Mouse (Mus musculus): ENCODE measurements around the gene Nhp2. TPM values are rescaled to one million over a fixed set of nuclear protein-coding genes. Genes with fewer than 3 reads are reported as not detected.
"Not testable (repeated sequence)": the region's sequence is repeated elsewhere in the genome, so short reads cannot be mapped to it uniquely, and the experiment has no call there.

Gene Nhp2
- total and polyA plus RNA-seq, 2 experiments from 2014 or later = 43.9 to 105 TPM

DNA sequence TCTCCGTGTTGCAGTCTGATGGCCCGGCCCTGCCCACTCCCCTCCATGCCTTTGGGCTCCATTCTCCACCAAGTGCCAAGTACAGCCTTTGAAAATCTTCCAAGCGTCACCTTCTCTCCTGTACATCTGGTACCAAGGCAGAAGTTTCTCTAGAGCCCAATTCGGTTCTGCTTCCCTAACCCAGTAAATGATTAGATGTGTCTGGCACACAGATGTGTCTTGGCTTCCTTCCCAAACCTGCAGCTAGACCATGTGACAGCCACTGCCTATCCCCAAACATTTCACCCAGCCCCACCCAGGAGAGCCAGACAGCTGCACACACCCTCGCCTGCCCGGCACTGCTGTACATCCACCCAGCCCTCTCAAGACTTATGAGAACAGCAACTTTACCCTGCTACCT, 39.2 kb downstream of the Nhp2 start:
- ATAC-seq (peak; percentile 52), DNase-seq (ENCODE audit: low spot score) (peak; percentile 64)
- Histone ChIP-seq H3K36me3 (ENCODE audit: insufficient read depth, low read length) (no peaks in the 10 kb centered on the region), H3K27ac (no peak overlapping the region), H3K9me3 (ENCODE audit: low read length) (no peaks in the 10 kb centered on the region), H3K9ac (replicated peaks; ENCODE audit: low read length) (no peak overlapping the region), H3K27me3 (ENCODE audit: insufficient read depth, low read length) (no peaks in the 10 kb centered on the region), H3K4me2 (ENCODE audit: low read depth, low read length) (no peak overlapping the region), H3K4me3 (ENCODE audit: low read length) (no peak overlapping the region), H3K4me1 (ENCODE audit: insufficient read depth, low read length) (no peaks in the 10 kb centered on the region)
- TF ChIP-seq CTCF (IDR thresholded peaks at IDR 0.05; ENCODE audit: low read depth) = no peak
- WGBS = 59% methylated on average over 6 of the region's 6 CpGs

DNA sequence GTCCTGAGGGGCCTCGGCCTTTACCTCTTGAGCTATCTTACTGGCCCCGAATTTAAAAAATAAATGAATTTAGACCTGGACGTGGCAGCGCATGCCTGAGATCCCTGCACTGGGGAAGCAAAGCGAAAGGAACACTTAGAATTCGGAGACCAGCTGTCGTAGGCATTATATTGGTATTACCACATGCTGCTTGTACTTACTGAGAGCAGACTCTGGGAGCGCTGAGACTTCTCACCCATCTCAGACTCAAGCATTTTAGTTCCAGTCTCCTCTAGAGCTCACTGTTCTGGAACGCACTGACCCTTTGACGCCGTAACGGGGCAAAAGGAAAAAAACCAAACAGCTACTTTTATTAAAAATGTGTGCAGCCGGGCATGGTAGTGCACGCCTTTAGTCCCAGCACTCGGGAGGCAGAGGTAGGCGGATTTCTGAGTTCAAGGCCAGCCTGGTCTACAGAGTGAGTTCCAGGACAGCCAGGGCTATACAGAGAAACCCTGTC, 42.4 kb downstream of the Nhp2 start:
- Histone ChIP-seq H3K4me2 (ENCODE audit: low read depth, low read length) (no peak overlapping the region), H3K27ac (no peak overlapping the region), H3K4me3 (ENCODE audit: low read length) (no peak overlapping the region), H3K36me3 (ENCODE audit: insufficient read depth, low read length) (no peaks in the 10 kb centered on the region), H3K27me3 (ENCODE audit: insufficient read depth, low read length) (no peaks in the 10 kb centered on the region), H3K9me3 (ENCODE audit: low read length) (no peaks in the 10 kb centered on the region), H3K4me1 (ENCODE audit: insufficient read depth, low read length) (no peaks in the 10 kb centered on the region), H3K9ac (replicated peaks; ENCODE audit: low read length) (no peak overlapping the region)
- TF ChIP-seq CTCF (IDR thresholded peaks at IDR 0.05; ENCODE audit: low read depth) = no peak
- 68% methylated on average over 16 of the region's 16 CpGs for WGBS
- ATAC-seq (no peak), DNase-seq (ENCODE audit: low spot score) (no peak)

DNA sequence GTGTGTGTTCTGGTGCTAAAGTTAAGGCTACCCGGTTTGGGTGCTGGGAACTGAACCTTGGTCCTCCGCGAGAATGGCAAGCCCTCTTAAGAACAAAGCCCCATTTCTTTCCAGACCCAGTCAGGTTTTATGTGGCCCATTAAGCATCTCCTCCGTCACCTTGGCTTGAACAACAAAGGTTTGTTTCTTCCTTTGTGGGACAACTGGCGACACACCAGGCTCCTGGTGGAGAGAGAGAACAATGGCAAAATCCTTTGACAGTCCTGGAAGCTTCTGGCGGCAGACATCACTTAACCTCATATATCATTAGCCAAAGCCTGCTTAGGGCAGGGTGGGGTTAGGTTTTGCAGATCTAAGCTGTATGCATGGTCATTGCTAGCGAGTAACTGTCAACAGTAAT, 43.1 kb downstream of the Nhp2 start:
- H3K27ac ChIP-seq = no peak overlapping the region
- ATAC-seq (no peak), DNase-seq (ENCODE audit: low spot score) (no peak)
- 70% methylated on average over 7 of the region's 7 CpGs for WGBS
- H3K27me3 ChIP-seq (ENCODE audit: insufficient read depth, low read length) = no peaks in the 10 kb centered on the region
- H3K4me2 ChIP-seq (ENCODE audit: low read depth, low read length) = no peak overlapping the region
- H3K4me1 ChIP-seq (ENCODE audit: insufficient read depth, low read length) = no peaks in the 10 kb centered on the region
- H3K9ac ChIP-seq (replicated peaks; ENCODE audit: low read length) = no peak overlapping the region
- no peak for TF ChIP-seq CTCF (IDR thresholded peaks at IDR 0.05; ENCODE audit: low read depth)
- H3K9me3 ChIP-seq (ENCODE audit: low read length) = no peaks in the 10 kb centered on the region
- H3K4me3 ChIP-seq (ENCODE audit: low read length) = no peak overlapping the region
- H3K36me3 ChIP-seq (ENCODE audit: insufficient read depth, low read length) = no peaks in the 10 kb centered on the region

DNA sequence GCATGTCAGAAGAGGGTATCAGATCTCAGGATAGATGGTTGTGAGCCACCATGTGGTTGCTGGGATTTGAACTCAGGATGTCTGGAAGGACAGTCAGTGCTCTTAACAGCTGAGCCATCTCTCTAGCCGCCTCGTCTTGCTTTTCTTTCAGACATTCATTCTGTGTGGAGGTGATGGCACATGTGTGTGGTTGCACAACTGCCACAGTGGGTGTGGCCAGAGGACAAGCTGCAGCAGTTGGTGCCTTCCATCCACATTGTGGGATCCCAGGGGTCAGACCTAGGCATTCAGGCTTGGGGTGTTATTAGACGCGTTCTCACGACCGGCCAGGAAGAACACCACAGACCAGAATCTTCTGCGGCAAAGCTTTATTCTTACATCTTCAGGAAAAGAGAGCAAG, 45.2 kb downstream of the Nhp2 start:
- WGBS = 91% methylated on average over 7 of the region's 7 CpGs
- not testable (repeated sequence) for H3K4me3 ChIP-seq (ENCODE audit: low read length); H3K4me1 ChIP-seq (ENCODE audit: insufficient read depth, low read length); H3K9ac ChIP-seq (replicated peaks; ENCODE audit: low read length); H3K4me2 ChIP-seq (ENCODE audit: low read depth, low read length); H3K27ac ChIP-seq; ATAC-seq; H3K27me3 ChIP-seq (ENCODE audit: insufficient read depth, low read length); DNase-seq (ENCODE audit: low spot score); H3K9me3 ChIP-seq (ENCODE audit: low read length); H3K36me3 ChIP-seq (ENCODE audit: insufficient read depth, low read length)

DNA sequence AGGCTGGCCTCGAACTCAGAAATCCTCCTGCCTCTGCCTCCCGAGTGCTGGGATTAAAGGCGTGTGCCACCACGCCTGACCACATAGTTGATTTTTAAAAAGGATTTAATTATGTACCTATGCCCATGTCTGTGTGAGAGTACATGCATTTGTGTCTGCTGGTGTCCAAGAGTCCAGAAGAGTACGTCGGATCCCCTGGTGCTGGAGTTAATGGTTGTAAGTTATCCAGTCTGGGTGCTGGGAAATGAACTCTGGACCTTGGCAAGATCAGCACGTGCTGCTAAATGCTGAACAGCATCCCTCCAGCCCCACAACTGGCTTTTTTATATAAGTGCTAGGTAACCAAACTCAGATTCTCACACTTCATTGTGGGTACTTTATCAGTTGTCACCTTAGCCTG, 51.3 kb downstream of the Nhp2 start:
- H3K36me3 ChIP-seq (ENCODE audit: insufficient read depth, low read length) = no peaks in the 10 kb centered on the region
- TF ChIP-seq CTCF (IDR thresholded peaks at IDR 0.05; ENCODE audit: low read depth) = no peak
- no peaks in the 10 kb centered on the region for H3K4me1 ChIP-seq (ENCODE audit: insufficient read depth, low read length)
- H3K27me3 ChIP-seq (ENCODE audit: insufficient read depth, low read length) = no peaks in the 10 kb centered on the region
- no peaks in the 10 kb centered on the region for H3K9me3 ChIP-seq (ENCODE audit: low read length)
- H3K4me3 ChIP-seq (ENCODE audit: low read length) = no peak overlapping the region
- no peak overlapping the region for H3K27ac ChIP-seq
- DNase-seq (ENCODE audit: low spot score) (no peak), ATAC-seq (no peak)
- no peak overlapping the region for H3K9ac ChIP-seq (replicated peaks; ENCODE audit: low read length)
- 91% methylated on average over 7 of the region's 7 CpGs for WGBS
- H3K4me2 ChIP-seq (ENCODE audit: low read depth, low read length) = no peak overlapping the region

DNA sequence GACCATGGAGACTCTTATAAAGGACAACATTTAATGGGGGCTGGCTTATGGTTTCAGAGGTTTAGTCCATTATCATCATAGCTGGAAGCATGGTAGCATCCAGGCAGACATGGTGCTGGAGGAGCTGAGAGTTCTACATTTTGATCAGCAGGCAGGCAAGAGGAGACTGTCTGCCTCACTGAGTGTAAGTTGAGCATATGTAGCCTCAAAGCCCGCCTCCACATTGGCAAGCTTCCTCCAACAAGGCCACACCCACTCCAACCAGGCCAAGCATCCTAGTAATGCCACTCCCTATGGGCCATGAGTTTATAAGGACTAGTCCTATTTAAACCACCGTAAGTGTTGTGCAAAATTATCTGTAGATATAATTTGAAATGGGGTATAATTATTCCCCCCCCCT, 51.8 kb downstream of the Nhp2 start:
- Histone ChIP-seq H3K9me3 (ENCODE audit: low read length) (no peaks in the 10 kb centered on the region), H3K27me3 (ENCODE audit: insufficient read depth, low read length) (no peaks in the 10 kb centered on the region), H3K27ac (no peak overlapping the region), H3K9ac (replicated peaks; ENCODE audit: low read length) (no peak overlapping the region), H3K36me3 (ENCODE audit: insufficient read depth, low read length) (no peaks in the 10 kb centered on the region), H3K4me3 (ENCODE audit: low read length) (no peak overlapping the region), H3K4me2 (ENCODE audit: low read depth, low read length) (no peak overlapping the region), H3K4me1 (ENCODE audit: insufficient read depth, low read length) (no peaks in the 10 kb centered on the region)
- DNase-seq (ENCODE audit: low spot score) (no peak), ATAC-seq (no peak)
- TF ChIP-seq CTCF (IDR thresholded peaks at IDR 0.05; ENCODE audit: low read depth) = no peak
- 71% methylated on average over 2 of the region's 2 CpGs for WGBS

DNA sequence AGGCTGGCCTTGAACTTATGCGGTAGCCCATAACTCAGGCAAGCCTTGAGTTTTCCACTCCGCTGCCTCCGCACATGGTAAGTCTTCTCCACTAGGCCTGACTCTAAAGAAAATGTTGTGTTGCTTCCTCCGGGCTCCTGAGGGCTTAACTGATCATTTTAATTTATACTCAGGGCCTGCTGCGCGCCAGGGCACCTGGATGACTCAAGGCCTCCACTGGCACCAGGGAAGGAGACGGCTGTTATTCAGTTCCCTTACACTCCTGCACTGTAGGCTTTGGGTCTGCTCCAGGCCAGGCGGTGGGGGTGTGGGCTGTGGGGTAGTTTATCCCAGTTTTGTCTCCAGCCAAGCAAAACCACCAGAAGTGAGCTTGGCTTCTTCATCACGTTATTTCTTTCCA, 53.8 kb downstream of the Nhp2 start:
- TF ChIP-seq CTCF (IDR thresholded peaks at IDR 0.05; ENCODE audit: low read depth) = no peak
- no peak for DNase-seq (ENCODE audit: low spot score)
- H3K4me2 ChIP-seq (ENCODE audit: low read depth, low read length) = no peak overlapping the region
- no peak for ATAC-seq
- no peaks in the 10 kb centered on the region for H3K27me3 ChIP-seq (ENCODE audit: insufficient read depth, low read length)
- 75% methylated on average over 9 of the region's 9 CpGs for WGBS
- no peaks in the 10 kb centered on the region for H3K4me1 ChIP-seq (ENCODE audit: insufficient read depth, low read length)
- H3K36me3 ChIP-seq (ENCODE audit: insufficient read depth, low read length) = no peaks in the 10 kb centered on the region
- no peak overlapping the region for H3K9ac ChIP-seq (replicated peaks; ENCODE audit: low read length)
- H3K4me3 ChIP-seq (ENCODE audit: low read length) = no peak overlapping the region
- no peaks in the 10 kb centered on the region for H3K9me3 ChIP-seq (ENCODE audit: low read length)
- H3K27ac ChIP-seq = no peak overlapping the region

Other genes starting within 250 kb of the Nhp2 start
- 3.8 and 5.3 TPM in 2 replicates for gene Phykpl, start 35.0 kb upstream of the Nhp2 start, total RNA-seq (2014; rRNA removed)
- 7.9 and 8.6 TPM in 2 replicates for gene Phykpl, start 35.0 kb upstream of the Nhp2 start, polyA plus RNA-seq (2015; fragmentation: Nextera tagmentation; extraction: Ambion mirVana)
- gene Hnrnpab, start 12.9 kb upstream of the Nhp2 start, total RNA-seq (2014; rRNA removed) = 212 and 258 TPM in 2 replicates
- 229 and 231 TPM in 2 replicates for gene Hnrnpab, start 12.9 kb upstream of the Nhp2 start, polyA plus RNA-seq (2015; fragmentation: Nextera tagmentation; extraction: Ambion mirVana)
- gene Rmnd5b, start 16.2 kb downstream of the Nhp2 start, total RNA-seq (2014; rRNA removed) = 81.3 and 99.9 TPM in 2 replicates
- 60.9 and 63.8 TPM in 2 replicates for gene Rmnd5b, start 16.2 kb downstream of the Nhp2 start, polyA plus RNA-seq (2015; fragmentation: Nextera tagmentation; extraction: Ambion mirVana)
- gene N4bp3, start 31.1 kb downstream of the Nhp2 start, total RNA-seq (2014; rRNA removed) = 48.0 and 55.6 TPM in 2 replicates
- 29.0 and 30.3 TPM in 2 replicates for gene N4bp3, start 31.1 kb downstream of the Nhp2 start, polyA plus RNA-seq (2015; fragmentation: Nextera tagmentation; extraction: Ambion mirVana)
- gene D930048N14Rik, start 31.2 kb downstream of the Nhp2 start, total RNA-seq (2014; rRNA removed) = 0.75 and 2.3 TPM in 2 replicates
- 1.1 and 1.4 TPM in 2 replicates for gene D930048N14Rik, start 31.2 kb downstream of the Nhp2 start, polyA plus RNA-seq (2015; fragmentation: Nextera tagmentation; extraction: Ambion mirVana)
- gene 0610009B22Rik, start 69.1 kb downstream of the Nhp2 start, total RNA-seq (2014; rRNA removed) = 16.8 and 23.8 TPM in 2 replicates
- 92.3 and 96.0 TPM in 2 replicates for gene 0610009B22Rik, start 69.1 kb downstream of the Nhp2 start, polyA plus RNA-seq (2015; fragmentation: Nextera tagmentation; extraction: Ambion mirVana)
- 13.4 and 13.9 TPM in 2 replicates for gene Sec24a, start 143.9 kb downstream of the Nhp2 start, total RNA-seq (2014; rRNA removed)
- gene Sec24a, start 143.9 kb downstream of the Nhp2 start, polyA plus RNA-seq (2015; fragmentation: Nextera tagmentation; extraction: Ambion mirVana) = 10.6 and 11.9 TPM in 2 replicates
- gene Sar1b, start 144.0 kb downstream of the Nhp2 start, total RNA-seq (2014; rRNA removed) = 78.2 and 118 TPM in 2 replicates
- gene Sar1b, start 144.0 kb downstream of the Nhp2 start, polyA plus RNA-seq (2015; fragmentation: Nextera tagmentation; extraction: Ambion mirVana) = 235 and 244 TPM in 2 replicates
- gene Jade2, start 237.9 kb downstream of the Nhp2 start, total RNA-seq (2014; rRNA removed) = 3.1 and 4.3 TPM in 2 replicates
- gene Jade2, start 237.9 kb downstream of the Nhp2 start, polyA plus RNA-seq (2015; fragmentation: Nextera tagmentation; extraction: Ambion mirVana) = 1.1 and 1.2 TPM in 2 replicates